Mouse (Mus musculus) erythroblast, embryonic 14.5 days (primary cell): ENCODE data around the gene Ripk1. TPM values are rescaled to one million over a fixed set of nuclear protein-coding genes. Genes with fewer than 3 reads are reported as not detected.

Experiments used
- H3K27me3 ChIP-seq: 2 replicates; pipeline ENCODE4 v1.6.1; 2012; ENCODE audit warnings: inconsistent platforms; ENCODE audit not compliant: control insufficient read depth
- H3K36me3 ChIP-seq: 2 replicates; pipeline ENCODE4 v1.6.1; 2012; ENCODE audit warnings: mild to moderate bottlenecking, inconsistent platforms; ENCODE audit not compliant: control insufficient read depth
- H3K4me1 ChIP-seq: 2 replicates; pipeline ENCODE4 v1.6.1; 2012; ENCODE audit warnings: inconsistent platforms; ENCODE audit not compliant: control insufficient read depth
- H3K4me3 ChIP-seq: replicated peaks from 2 replicates; pipeline ENCODE3; 2012; ENCODE audit warnings: moderate library complexity, mild to moderate bottlenecking, inconsistent platforms
- H3K9me3 ChIP-seq: 2 replicates; pipeline ENCODE4 v1.6.1; 2012; ENCODE audit warnings: low read length, inconsistent platforms, mixed read lengths; ENCODE audit not compliant: control insufficient read depth
- GATA1 ChIP-seq: IDR thresholded peaks from 2 replicates; pipeline ENCODE4 v1.6.1; 2012; ENCODE audit warnings: low read length, inconsistent platforms, mixed read lengths
- TAL1 ChIP-seq: IDR thresholded peaks from 3 replicates; pipeline ENCODE4 v1.6.1; 2012; ENCODE audit warnings: low read length, inconsistent platforms, mixed read lengths
- polyA plus RNA-seq: library from polyadenylated mRNA; stranded (reverse); fragments of >175 nt; gene quantifications from 2 replicates; pipeline ENCODE4 v1.2.3, GENCODE M21; 2012

The Ripk1 gene
- polyA plus RNA-seq, 1 experiment = 0.29 TPM

DNA sequence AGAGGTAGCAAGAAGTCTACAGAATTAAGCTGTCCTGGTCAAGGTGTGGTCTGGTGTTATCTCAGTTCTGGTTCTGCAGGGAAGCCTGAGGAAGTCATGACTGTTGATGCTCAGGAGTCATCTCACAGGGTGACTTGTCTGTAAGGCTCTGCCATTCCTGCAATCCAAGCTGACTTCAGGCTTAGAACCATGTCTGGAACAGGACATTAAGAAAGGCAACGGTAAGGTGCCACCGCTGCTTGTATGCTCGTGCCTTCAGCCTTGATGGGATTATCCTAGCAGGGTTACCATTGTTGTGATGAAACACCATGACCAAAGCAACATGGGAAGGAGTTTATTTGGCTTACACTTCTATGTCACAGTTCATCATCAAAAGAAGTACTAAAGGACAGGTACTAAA is 45.4 kb downstream of the Ripk1 start:
- H3K4me3 ChIP-seq = no peak overlapping the region
- H3K9me3 ChIP-seq = no peaks in the 10 kb centered on the region
- no peaks in the 10 kb centered on the region for H3K4me1 ChIP-seq
- no peaks in the 10 kb centered on the region for H3K27me3 ChIP-seq
- TF ChIP-seq TAL1 (no peak), GATA1 (no peak)
- H3K36me3 ChIP-seq = peaks cover 11% of the 10 kb centered on the region; the same call in 1 of the 2 replicates

DNA sequence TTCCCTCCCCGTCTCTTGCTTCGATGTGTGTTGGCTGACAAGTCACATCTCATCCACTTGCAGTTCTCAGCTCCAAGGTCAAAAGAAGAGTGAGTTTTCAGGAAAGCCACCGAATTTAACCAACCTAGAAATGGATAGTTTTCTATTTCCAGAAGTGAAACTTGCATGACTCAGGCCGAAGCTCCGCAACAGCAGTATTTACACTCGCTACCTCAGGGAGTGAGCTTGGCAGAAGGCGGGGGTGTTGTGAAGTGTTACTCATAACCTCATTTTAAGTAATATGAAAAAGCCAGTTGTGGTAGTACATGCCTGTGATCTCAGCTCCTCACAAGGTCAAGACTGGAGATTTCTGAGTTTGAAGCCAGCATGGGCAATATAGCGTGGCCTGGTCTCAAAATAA is 48.3 kb downstream of the Ripk1 start:
- no peaks in the 10 kb centered on the region for H3K4me1 ChIP-seq
- TF ChIP-seq GATA1 = no peak
- no peak for TF ChIP-seq TAL1

DNA sequence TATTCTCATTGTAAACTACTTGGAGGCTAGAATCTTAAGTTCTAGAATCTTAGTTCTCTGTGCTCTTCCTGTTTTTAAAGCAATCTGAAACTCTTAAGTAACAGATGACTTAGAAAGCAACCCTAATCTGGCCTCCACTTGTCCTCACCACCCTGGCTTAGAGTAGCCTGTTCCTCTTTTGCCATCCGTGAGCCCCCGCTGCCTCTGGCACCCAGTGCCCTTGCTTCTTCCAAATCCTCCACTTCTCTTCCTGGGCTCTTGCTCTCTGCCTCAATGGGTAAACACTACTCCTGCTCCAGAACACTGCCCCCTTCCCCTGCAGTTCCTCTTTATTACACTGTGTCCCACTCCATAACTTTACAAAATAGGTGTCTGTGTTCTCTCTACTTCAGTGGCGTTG is 49.5 kb downstream of the Ripk1 start:
- peaks cover 3% of the 10 kb centered on the region; the same call in 1 of the 2 replicates for H3K9me3 ChIP-seq
- no peaks in the 10 kb centered on the region for H3K4me1 ChIP-seq
- H3K27me3 ChIP-seq = no peaks in the 10 kb centered on the region
- no peak overlapping the region for H3K4me3 ChIP-seq
- TF ChIP-seq GATA1 (no peak), TAL1 (no peak)
- H3K36me3 ChIP-seq = peaks cover 11% of the 10 kb centered on the region; the same call in 1 of the 2 replicates

More for the DNA sequence above, 48.3 kb downstream of the Ripk1 start:
- no peaks in the 10 kb centered on the region for H3K27me3 ChIP-seq
- H3K36me3 ChIP-seq = peaks cover 11% of the 10 kb centered on the region; the same call in 1 of the 2 replicates
- H3K4me3 ChIP-seq = no peak overlapping the region
- H3K9me3 ChIP-seq = no peaks in the 10 kb centered on the region

DNA sequence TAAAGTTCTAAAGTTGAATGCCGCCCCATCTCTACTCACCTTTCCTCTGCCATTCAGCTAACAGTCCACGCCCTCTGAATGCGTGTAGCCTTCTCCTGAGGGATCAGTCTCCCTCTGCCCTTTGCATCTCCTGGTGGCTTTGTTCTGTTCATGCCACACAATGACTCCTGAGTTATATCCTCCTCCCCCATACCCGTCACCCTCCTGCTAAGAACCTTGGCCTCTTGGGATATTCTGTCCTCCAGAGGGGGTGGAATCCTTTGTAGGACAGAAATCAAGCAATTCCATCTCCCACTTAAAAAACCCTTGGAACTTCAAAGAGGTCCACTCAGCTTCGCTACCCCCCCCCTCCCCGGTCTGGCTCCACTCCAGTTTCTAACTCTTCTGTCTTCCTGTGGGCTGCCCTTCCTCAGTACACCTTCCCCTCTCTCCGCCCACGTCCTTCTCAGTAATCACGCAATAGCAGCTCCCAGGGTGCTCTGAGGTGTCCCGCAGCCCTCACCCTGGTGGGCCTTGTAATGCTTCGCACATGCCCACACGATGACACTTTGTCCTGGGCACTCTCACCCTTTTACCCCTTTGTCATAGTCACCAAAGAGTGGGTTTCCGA is 51.6 kb downstream of the Ripk1 start:
- H3K27me3 ChIP-seq = no peaks in the 10 kb centered on the region
- peaks cover 5% of the 10 kb centered on the region; the same call in 1 of the 2 replicates for H3K36me3 ChIP-seq
- peaks cover 3% of the 10 kb centered on the region; the same call in 1 of the 2 replicates for H3K9me3 ChIP-seq
- no peaks in the 10 kb centered on the region for H3K4me1 ChIP-seq
- no peak for TF ChIP-seq TAL1
- no peak for TF ChIP-seq GATA1
- no peak overlapping the region for H3K4me3 ChIP-seq

DNA sequence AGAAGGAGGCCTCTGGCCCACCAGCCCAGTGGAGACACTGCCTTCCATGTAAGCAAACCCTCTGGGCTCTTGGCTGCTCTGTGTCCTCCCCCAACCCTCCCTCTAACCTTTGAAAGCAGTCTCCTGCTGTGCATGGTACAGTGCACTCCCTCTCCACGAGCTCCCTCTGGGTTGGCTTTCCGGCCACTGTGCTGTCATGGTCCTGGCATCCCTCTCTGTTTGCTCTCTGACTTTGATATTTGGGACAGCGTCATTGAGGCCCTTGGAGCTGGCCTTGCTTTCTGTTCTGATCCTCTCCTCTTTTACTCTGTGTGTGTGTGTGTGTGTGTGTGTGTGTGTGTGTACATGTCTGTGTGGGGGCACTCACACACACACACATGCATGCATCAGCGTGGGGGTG is 52.2 kb downstream of the Ripk1 start:
- H3K9me3 ChIP-seq = peaks cover 3% of the 10 kb centered on the region; the same call in 1 of the 2 replicates
- no peak for TF ChIP-seq TAL1
- TF ChIP-seq GATA1 = no peak
- H3K4me3 ChIP-seq = no peak overlapping the region
- peaks cover 5% of the 10 kb centered on the region; the same call in 1 of the 2 replicates for H3K36me3 ChIP-seq
- no peaks in the 10 kb centered on the region for H3K4me1 ChIP-seq
- H3K27me3 ChIP-seq = no peaks in the 10 kb centered on the region

DNA sequence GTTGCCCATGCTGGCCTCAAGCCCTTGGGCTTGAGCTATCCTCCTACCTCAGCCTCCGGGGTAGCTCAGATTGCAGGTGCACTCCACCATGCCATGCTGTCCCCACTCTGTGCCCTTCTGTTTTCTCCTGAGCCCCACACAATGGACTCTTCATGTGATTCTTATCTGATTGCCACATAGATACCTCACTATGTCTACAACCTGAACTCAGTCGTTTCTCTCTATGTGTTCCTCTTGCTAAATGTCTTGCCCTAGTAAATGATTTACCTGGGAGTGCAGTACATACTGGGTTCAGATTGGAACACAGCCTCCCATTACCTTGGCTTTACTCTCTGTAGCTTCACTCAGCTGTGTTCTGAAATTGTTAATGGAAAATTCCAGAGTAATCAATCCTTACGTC is 52.8 kb downstream of the Ripk1 start:
- H3K27me3 ChIP-seq = no peaks in the 10 kb centered on the region
- no peak for TF ChIP-seq GATA1
- no peak for TF ChIP-seq TAL1
- no peak overlapping the region for H3K4me3 ChIP-seq
- no peaks in the 10 kb centered on the region for H3K4me1 ChIP-seq
- peaks cover 3% of the 10 kb centered on the region; the same call in 1 of the 2 replicates for H3K36me3 ChIP-seq
- H3K9me3 ChIP-seq = peaks cover 3% of the 10 kb centered on the region; the same call in 1 of the 2 replicates

DNA sequence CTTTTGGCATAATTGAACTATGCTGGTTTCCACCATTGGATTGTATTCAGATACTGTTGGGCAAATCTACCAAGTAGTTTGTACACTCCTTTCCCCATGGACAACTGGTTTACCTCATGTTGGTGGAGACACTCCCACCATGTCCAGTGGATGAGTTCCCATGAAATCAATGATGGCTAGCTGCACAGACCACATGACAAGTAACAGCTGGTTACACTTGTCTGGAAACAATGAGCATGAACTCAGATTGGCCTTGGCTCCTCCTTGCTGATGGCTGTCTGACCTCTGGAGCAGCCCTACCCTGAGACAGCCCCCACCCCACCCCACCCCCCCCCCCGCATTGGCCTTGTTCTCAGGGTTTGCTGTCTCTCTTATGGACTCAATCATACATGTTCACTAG is 55.1 kb downstream of the Ripk1 start:
- Histone ChIP-seq H3K36me3 (no peaks in the 10 kb centered on the region; the same call in 1 of the 2 replicates), H3K4me3 (no peak overlapping the region), H3K4me1 (peaks cover 3% of the 10 kb centered on the region; the same call in 1 of the 2 replicates), H3K9me3 (peaks cover 3% of the 10 kb centered on the region; the same call in 1 of the 2 replicates), H3K27me3 (no peaks in the 10 kb centered on the region)
- TF ChIP-seq TAL1 (no peak), GATA1 (no peak)

DNA sequence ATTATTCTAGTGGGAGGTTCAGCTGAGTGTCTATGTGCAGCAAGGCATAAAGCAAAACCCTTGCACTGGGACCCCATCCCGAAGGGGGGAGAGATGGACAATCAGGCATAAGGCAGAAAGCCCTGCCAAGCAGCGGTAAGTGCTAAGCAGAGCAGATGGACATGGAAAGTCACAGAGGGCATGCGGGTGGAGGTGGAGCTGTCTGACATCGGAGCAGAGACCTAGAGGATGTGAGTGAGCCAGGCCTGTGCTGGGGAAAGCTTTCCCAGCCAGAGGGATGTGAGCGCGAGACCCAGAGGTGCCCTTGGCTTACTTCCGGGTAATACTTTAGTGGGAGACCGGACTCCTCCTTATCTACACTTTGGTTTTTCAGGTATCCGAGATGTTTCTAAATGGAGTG is 57.9 kb downstream of the Ripk1 start:
- no peak for TF ChIP-seq GATA1
- TF ChIP-seq TAL1 = no peak

DNA sequence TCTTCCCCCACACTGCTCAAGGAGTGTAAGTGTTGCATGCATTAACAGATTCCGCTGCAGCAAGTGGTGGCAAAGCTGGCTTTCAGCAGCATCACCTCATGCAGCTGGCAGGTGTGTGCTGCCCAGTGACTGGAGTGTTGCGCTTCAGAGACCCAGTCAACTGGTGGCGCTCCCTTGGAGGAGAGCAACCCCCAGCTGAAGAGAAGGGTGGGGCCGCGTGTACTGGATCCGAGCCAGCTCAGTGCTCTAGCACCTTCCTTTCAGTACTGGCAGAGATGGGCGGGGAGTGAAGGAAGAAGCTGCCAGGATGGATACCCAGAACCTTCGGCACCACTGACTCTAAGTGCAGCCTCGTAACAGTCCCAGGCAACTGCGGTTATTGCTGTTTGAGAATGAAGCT is 60.3 kb downstream of the Ripk1 start:
- H3K4me1 ChIP-seq = peaks cover 4% of the 10 kb centered on the region; the same call in 1 of the 2 replicates
- TF ChIP-seq TAL1 (no peak), GATA1 (no peak)
- no peaks in the 10 kb centered on the region; the same call in 1 of the 2 replicates for H3K36me3 ChIP-seq
- H3K4me3 ChIP-seq = no peak overlapping the region
- no peaks in the 10 kb centered on the region for H3K27me3 ChIP-seq
- no peaks in the 10 kb centered on the region for H3K9me3 ChIP-seq

More for the DNA sequence above, 57.9 kb downstream of the Ripk1 start:
- H3K9me3 ChIP-seq = peaks cover 3% of the 10 kb centered on the region; the same call in 1 of the 2 replicates
- no peak overlapping the region for H3K4me3 ChIP-seq
- H3K4me1 ChIP-seq = peaks cover 4% of the 10 kb centered on the region; the same call in 1 of the 2 replicates
- no peaks in the 10 kb centered on the region for H3K27me3 ChIP-seq
- H3K36me3 ChIP-seq = no peaks in the 10 kb centered on the region; the same call in 1 of the 2 replicates
